Mouse (Mus musculus): Measurements from ENCODE around the gene Sirpa. TPM values are rescaled to one million over a fixed set of nuclear protein-coding genes. Genes with fewer than 3 reads are reported as not detected.

The Sirpa gene
- polyA plus RNA-seq, 1 experiment from 2014 or later = 12.8 TPM

GRCm38 (mm10) chr2:129680236-129680635, 87.6 kb downstream of the Sirpa start:
- 71% methylated on average over 3 of the region's 3 CpGs for WGBS

More at GRCm38 (mm10) chr2:129680236-129680635, 87.6 kb downstream of the Sirpa start:
- Histone ChIP-seq H3K36me3 (no peaks in the 10 kb centered on the region), H3K27me3 (ENCODE audit: insufficient read depth, poor library complexity, severe bottlenecking) (peaks cover 8% of the 10 kb centered on the region; the same call in 1 of the 2 replicates), H3K27ac (no peak overlapping the region), H3K4me3 (no peak overlapping the region), H3K4me1 (no peaks in the 10 kb centered on the region), H3K9me3 (no peaks in the 10 kb centered on the region)
- DNase-seq (ENCODE audit: low spot score) = peak; percentile 64

Other genes starting within 250 kb of the Sirpa start
- not detected in 2 replicates for gene Il1b, start 221.7 kb upstream of the Sirpa start, polyA plus RNA-seq (2016; fragmentation: Nextera tagmentation; extraction: Ambion mirVana)
- 0.06 TPM in 1 of 2 replicates, not detected in the other for gene F830045P16Rik, start 56.2 kb upstream of the Sirpa start, polyA plus RNA-seq (2016; fragmentation: Nextera tagmentation; extraction: Ambion mirVana)
- 0.10 and 0.18 TPM in 2 replicates for gene Pdyn, start 107.0 kb downstream of the Sirpa start, polyA plus RNA-seq (2016; fragmentation: Nextera tagmentation; extraction: Ambion mirVana)
- gene Stk35, start 207.7 kb downstream of the Sirpa start, polyA plus RNA-seq (2016; fragmentation: Nextera tagmentation; extraction: Ambion mirVana) = 9.9 and 16.5 TPM in 2 replicates